Mouse (Mus musculus): Measurements from ENCODE around the gene Ndufv1. TPM values are rescaled to one million over a fixed set of nuclear protein-coding genes. Genes with fewer than 3 reads are reported as not detected.

Gene Ndufv1
- total RNA-seq, 2 experiments from 2014 or later, result 242 to 257 TPM

DNA sequence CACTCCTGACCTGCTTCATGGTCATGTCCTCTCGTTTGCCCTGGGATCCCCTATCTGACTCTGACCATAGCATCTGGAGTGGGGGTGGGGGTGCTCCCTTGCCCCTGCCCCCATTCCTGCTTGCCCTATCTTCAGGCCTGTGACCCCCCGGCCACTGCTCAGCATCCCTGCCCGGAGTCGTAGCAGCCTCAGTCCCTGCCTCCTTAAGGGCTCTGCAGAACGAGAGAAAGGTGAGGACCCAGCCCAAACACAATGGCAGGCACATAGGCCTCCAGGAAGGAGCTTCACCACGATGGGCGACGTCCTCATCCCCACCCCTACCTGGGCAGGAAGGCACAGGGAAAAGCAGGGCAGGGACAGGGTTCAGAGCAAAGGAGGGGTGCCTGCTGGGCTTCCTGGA, 14.3 kb downstream of the Ndufv1 start:
- intact Hi-C loops (cut with DNase I), result no loop called here
- TF ChIP-seq CTCF (IDR thresholded peaks at IDR 0.05), result no peak
- no peak for DNase-seq (ENCODE audit: extremely low spot score in 1 of 2, low spot score in 2 of 2)

DNA sequence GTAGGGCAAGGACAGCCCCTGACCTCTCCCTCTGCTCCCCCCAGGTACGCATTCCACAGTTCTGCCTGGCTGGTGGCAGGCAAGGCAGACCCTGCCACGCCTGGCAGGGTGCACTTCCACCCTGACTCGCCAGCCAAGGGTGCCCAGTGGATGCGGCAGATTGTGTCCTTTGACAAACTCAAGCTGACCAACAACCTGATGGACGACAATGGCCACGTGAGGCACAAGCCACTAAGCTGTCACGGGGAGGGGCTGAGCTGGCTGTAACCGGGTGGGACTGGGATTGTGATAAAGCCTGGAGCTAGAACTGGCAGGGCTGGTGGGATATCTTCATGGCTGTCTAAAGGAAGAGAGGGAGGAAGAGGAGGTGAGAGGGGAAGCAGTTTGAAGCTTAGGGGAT, 15.4 kb downstream of the Ndufv1 start:
- no peak for TF ChIP-seq CTCF (IDR thresholded peaks at IDR 0.05)
- Histone ChIP-seq H3K4me3 (no peak overlapping the region), H3K27ac (no peak overlapping the region)
- DNase-seq (ENCODE audit: extremely low spot score in 1 of 2, low spot score in 2 of 2), result no peak
- intact Hi-C loops (cut with DNase I), result no loop called here

More for the DNA sequence above, 14.3 kb downstream of the Ndufv1 start:
- Histone ChIP-seq H3K27ac (no peak overlapping the region), H3K4me3 (no peak overlapping the region)

DNA sequence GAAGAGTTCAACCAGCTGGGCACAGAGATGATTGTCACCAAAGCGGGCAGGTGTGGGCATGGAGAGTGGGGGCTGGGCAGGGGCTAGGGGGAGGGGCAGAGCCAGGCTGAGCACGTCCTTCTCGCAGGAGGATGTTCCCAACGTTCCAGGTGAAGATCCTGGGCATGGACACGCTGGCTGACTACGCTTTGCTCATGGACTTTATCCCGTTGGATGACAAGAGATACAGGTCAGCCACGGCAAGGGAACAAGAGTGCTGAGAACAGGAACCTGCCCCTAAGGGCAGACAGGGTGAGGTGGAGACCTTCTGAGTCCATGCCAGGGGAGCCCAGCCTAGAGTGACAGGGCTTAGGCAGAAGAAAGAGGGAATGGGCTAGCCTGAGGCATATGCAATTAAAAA, 15.9 kb downstream of the Ndufv1 start:
- intact Hi-C loops (cut with DNase I), result no loop called here
- no peak for TF ChIP-seq CTCF (IDR thresholded peaks at IDR 0.05)
- Histone ChIP-seq H3K27ac (no peak overlapping the region), H3K4me3 (no peak overlapping the region)
- DNase-seq (ENCODE audit: extremely low spot score in 1 of 2, low spot score in 2 of 2), result no peak

DNA sequence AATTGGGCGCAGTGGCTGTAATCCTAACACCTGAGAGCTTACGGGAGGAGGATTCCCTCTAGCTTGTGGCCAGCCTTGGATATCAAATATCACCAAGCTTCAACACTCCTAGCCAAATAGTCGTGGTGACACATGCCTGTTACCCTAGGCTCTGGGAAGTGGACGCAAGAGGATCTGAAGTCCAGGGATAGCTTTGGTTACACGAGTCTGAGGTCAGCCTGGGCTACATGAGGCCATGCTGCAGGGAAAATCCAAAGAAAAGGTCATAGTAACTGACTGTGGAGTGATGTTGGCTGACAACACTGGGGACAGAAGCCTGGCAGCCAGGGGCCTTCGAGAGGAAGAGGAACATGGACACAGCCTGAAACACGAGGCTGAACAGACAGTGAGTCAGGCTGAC, 16.5 kb downstream of the Ndufv1 start:
- H3K27ac ChIP-seq, result no peak overlapping the region
- intact Hi-C loops (cut with DNase I), result no loop called here
- TF ChIP-seq CTCF (IDR thresholded peaks at IDR 0.05), result no peak
- no peak for DNase-seq (ENCODE audit: extremely low spot score in 1 of 2, low spot score in 2 of 2)
- H3K4me3 ChIP-seq, result no peak overlapping the region

DNA sequence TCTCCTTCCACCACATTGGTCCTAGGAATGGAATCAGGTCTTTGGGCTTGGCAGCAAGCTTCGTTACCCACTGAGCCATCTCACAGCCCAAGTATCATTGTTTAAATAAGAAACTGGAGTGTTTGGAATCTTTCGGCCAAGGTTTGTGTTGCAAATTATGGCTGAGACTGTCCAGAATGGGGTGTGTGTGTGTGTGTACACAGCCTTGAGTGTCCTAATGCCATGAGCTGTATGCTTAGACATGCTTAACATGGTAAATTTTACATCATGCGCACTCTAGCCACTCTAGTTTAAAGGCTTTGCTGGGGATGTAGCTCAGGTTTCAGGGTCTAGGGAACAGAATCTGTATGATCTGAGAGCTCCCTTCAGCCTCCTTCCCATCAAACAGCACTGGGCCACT, 17.1 kb downstream of the Ndufv1 start:
- no peak for DNase-seq (ENCODE audit: extremely low spot score in 1 of 2, low spot score in 2 of 2)
- intact Hi-C loops (cut with DNase I), result no loop called here
- no peak overlapping the region for H3K27ac ChIP-seq
- TF ChIP-seq CTCF (IDR thresholded peaks at IDR 0.05), result no peak
- no peak overlapping the region for H3K4me3 ChIP-seq

DNA sequence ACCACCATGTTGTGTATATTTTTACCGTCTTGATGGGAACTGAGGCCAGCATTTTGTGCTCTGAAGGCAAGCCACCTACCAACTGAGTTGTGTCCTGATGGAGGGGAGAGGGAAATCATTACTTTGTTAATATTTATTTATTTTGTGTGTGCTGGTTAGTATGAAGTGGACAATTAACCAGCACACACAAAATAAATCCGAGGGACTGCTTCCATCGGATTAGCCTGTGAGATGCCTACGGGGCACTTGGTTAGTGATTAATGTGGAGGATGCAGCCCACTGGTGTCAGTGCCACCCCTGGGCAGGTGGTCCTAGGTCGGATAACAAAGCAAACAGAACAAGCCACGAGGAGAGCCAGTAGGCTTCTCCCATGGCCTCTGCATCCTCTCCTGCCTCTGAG, 17.7 kb downstream of the Ndufv1 start:
- intact Hi-C loops (cut with DNase I), result no loop called here
- H3K27ac ChIP-seq, result no peak overlapping the region
- TF ChIP-seq CTCF (IDR thresholded peaks at IDR 0.05), result no peak

DNA sequence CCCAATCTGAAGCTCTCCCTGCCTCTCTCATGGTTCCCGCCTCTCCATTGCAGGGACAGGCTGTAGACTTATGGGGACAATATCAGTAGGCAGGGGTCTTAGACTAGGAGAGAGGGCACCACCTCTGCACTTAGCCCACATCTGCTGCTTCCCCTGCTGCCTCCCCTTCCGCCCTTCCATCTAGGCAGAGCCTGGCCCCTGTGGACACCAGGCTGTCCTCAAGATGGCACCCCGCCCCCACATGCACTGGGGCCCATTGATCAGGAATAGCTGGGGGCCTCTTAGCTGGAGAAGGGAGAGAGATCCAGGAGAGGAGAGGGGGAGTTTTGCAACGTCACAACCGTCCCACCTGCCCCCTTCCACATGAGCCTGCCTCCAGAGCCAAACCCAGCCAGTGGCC, 20.2 kb downstream of the Ndufv1 start, which contains the start of gene Tbx10:
Gene Tbx10, plus strand, starts transcription at position 337 of the 400 bp plus-strand sequence.
- intact Hi-C loops (cut with DNase I), result no loop called here
- Histone ChIP-seq H3K4me3 (no peak within 1 kb of the TSS), H3K27ac (no peak within 1 kb of the TSS)
- no peak for DNase-seq (ENCODE audit: extremely low spot score in 1 of 2, low spot score in 2 of 2)
- TF ChIP-seq CTCF (IDR thresholded peaks at IDR 0.05), result no peak

More for the DNA sequence above, 17.7 kb downstream of the Ndufv1 start:
- DNase-seq (ENCODE audit: extremely low spot score in 1 of 2, low spot score in 2 of 2), result no peak
- H3K4me3 ChIP-seq, result no peak overlapping the region

DNA sequence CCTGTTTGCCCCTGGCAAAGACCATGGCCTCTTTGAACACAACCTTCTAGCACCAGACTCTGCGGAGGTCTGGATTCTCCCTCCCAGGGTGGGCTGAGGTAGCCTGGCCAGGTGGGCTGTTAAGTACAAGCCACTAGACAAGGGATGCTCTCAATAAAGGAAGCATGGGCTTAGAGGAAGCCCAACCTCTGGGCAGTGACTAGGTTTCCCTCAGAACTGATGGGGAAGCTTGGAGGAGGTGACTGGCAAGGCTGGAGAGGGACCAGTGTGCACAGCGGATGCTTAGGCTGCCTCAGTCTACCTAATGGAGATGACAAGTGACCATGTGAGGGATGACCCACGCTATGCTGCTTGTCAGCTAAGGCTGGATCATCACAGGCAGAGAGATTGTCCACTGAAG, 20.6 kb downstream of the Ndufv1 start:
- intact Hi-C loops (cut with DNase I), result no loop called here
- no peak for TF ChIP-seq CTCF (IDR thresholded peaks at IDR 0.05)
- no peak for DNase-seq (ENCODE audit: extremely low spot score in 1 of 2, low spot score in 2 of 2)

DNA sequence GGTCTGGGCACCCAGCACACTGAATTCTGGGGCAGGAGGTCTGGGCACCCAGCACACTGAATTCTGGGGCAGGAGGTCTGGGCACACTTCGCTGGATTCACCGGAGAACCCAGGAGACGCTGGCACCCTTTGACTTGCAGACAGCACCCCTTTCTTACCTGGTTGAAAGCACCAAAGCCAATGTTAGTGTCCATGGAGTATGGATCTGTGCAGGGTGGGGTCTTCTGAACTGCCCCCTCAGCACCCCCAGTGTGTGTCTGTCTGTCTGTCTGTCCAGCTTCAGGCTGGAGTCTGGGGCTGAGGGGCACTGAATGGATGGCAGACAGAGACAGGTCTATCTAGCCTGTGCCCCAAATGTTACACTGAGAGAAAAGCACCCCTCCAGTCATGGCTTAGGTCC, 21.0 kb downstream of the Ndufv1 start:
- Histone ChIP-seq H3K4me3 (no peak overlapping the region), H3K27ac (no peak overlapping the region)
- no peak for DNase-seq (ENCODE audit: extremely low spot score in 1 of 2, low spot score in 2 of 2)
- no peak for TF ChIP-seq CTCF (IDR thresholded peaks at IDR 0.05)
- intact Hi-C loops (cut with DNase I), result no loop called here

More for the DNA sequence above, 20.6 kb downstream of the Ndufv1 start:
- Histone ChIP-seq H3K4me3 (no peak overlapping the region), H3K27ac (no peak overlapping the region)

DNA sequence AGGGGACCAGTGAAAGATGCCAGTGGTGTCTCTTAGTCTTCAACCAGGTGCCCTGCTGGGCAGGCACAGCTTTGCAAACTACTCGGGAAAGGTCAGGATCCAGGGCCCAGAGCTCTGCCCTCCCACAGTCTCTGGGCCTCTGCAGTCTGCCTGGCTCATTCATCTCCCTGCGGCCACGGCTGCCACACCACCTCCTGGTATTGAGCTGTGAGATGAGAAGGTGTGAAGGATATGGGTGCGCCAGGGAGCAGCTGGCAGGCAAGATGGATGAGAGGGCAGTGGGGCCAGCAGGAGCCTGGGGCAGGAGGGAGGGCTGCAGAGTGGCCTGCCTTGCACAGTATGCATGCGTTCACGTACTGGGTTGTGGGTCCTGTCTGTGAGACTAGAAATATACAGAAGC, 21.8 kb downstream of the Ndufv1 start:
- DNase-seq (ENCODE audit: extremely low spot score in 1 of 2, low spot score in 2 of 2), result no peak
- Histone ChIP-seq H3K27ac (no peak overlapping the region), H3K4me3 (no peak overlapping the region)
- intact Hi-C loops (cut with DNase I), result no loop called here
- no peak for TF ChIP-seq CTCF (IDR thresholded peaks at IDR 0.05)

DNA sequence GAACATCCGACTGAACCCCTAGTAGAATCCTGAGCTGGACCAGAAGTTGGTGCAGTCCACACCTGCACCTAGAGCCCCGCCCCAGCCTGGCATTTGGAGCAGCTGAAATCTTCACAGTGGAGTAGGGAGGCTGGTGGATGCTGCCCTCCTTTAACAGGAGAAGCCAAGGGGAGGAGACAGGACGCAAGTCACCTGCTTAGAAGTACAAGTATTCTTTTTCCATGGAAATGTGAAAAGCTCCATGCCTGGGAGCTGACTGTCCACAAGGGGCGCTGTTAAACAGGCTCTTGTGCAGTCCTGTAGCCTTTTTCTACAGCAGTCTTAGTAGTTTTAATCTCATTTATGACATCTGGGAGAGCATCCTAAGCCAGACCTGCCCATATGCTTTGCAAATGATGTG, 23.9 kb downstream of the Ndufv1 start:
- no peak; the same call in 1 of the 2 replicates for TF ChIP-seq CTCF (IDR thresholded peaks at IDR 0.05)
- DNase-seq (ENCODE audit: extremely low spot score in 1 of 2, low spot score in 2 of 2), result no peak
- H3K27ac ChIP-seq, result no peak overlapping the region
- H3K4me3 ChIP-seq, result no peak overlapping the region
- intact Hi-C loops (cut with DNase I), result loop anchor here (10.0 kb wide), 1 partner anchor 194 kb away; no protein-coding TSS in a partner anchor

DNA sequence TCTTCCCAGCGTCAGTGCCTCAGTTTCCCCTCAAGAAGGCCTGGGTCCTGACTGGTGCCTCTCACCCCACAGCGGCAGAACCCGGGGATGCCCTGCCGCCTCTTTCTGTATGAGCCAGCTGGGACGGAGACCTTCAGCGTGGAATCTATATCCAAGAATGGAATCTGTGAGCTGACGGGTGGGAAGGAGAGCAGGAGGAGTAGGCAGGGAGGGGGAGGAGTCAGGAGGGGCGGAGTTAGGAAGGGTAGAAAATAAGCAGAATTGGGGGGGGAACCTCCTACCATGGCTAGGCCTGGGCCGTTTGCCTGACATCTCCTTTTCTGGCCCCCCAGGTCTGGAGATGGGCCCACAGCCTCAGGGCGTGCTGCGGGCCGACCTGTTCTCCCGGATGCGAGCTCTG, 24.5 kb downstream of the Ndufv1 start:
- intact Hi-C loops (cut with DNase I), result loop anchor here (10.0 kb wide), 1 partner anchor 193 kb away; no protein-coding TSS in a partner anchor
- no peak overlapping the region for H3K27ac ChIP-seq
- H3K4me3 ChIP-seq, result no peak overlapping the region
- no peak for TF ChIP-seq CTCF (IDR thresholded peaks at IDR 0.05)
- DNase-seq (ENCODE audit: extremely low spot score in 1 of 2, low spot score in 2 of 2), result no peak

DNA sequence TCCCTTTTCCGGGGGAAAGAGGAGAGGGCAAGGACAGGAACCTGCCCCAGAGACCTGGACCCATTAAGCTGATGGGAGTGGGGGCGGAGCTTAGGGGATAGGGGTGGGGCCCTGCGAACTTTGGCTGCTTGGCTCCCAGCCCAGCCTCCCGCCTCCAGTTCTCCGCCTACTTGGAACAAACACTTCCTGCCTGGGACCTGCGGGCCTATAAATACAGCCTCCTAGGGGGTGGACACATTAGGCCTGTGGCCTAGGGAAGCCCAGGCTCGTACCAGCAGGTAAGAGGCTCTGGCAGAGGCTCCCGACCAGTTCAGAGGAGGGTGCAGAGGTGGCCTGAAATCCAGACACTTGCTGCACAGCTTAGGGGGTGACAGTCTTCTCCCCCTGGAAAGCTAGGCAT, 26.3 kb downstream of the Ndufv1 start, which contains the start of gene Acy3:
Gene Acy3, plus strand, starts transcription at position 237 of the 400 bp plus-strand sequence.
- no peak for TF ChIP-seq CTCF (IDR thresholded peaks at IDR 0.05)
- intact Hi-C loops (cut with DNase I), result loop anchor here (10.0 kb wide), 1 partner anchor 192 kb away; no protein-coding TSS in a partner anchor

More for the DNA sequence above, 26.3 kb downstream of the Ndufv1 start, which contains the start of gene Acy3:
- no peak within 1 kb of the TSS for H3K4me3 ChIP-seq
- H3K27ac ChIP-seq, result peak within 1 kb of the TSS; percentile 64
- peak; percentile 52 to 54 for DNase-seq (ENCODE audit: extremely low spot score in 1 of 2, low spot score in 2 of 2)
